21 mouse cellular contexts compared by ENCODE assay signal in the genomic region with DNA sequence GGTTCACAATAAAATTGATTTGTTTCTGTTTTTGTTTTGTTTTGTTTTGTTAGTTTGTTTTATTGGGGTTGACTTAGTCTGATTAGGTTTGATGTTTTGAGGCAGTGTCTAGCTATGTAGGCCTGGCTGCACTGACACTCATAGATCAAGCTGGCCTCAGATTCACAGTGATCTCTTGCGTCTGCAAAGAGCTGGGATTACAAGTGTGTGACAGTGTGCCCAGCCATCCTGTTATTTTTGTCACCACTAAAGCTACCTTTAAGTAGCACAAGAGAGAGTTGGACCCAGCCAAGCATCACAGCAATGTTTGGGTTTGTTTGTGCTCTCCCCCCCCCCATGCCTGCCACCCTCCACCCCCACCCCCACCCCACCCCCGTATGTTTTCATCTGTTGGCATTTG. TPM values are rescaled to one million over a fixed set of nuclear protein-coding genes. Genes with fewer than 3 reads are reported as not detected.
"Had no signal": no experiment of that assay in that cellular context is flagged by ENCODE, and none has a peak within 500 bp of the region (broad histone marks: within the 10 kb centered on the region; RNA-seq: fewer than 3 reads in every experiment).

No protein-coding gene starts in this region.

- ATAC-seq: liver, postnatal 0 days; lung, postnatal 0 days; midbrain, embryonic 13.5 days had no signal

- H3K27ac ChIP-seq: liver, embryonic 15.5 days; lung, embryonic 15.5 days; midbrain, embryonic 13.5 days; midbrain, embryonic 15.5 days; neural tube, embryonic 13.5 days; stomach, embryonic 15.5 days; stomach, postnatal 0 days had no signal

- H3K4me3 ChIP-seq: lung, embryonic 15.5 days; midbrain, embryonic 13.5 days; midbrain, embryonic 15.5 days; neural tube, embryonic 13.5 days had no signal

- H3K27me3 ChIP-seq: megakaryocyte, embryonic 14.5 days; stomach, embryonic 15.5 days had no signal

- H3K9me3 ChIP-seq: liver, embryonic 15.5 days; lung, embryonic 15.5 days; megakaryocyte, embryonic 14.5 days; midbrain, embryonic 13.5 days; midbrain, embryonic 15.5 days; neural tube, embryonic 13.5 days; stomach, embryonic 15.5 days had no signal

- DNase-seq: liver, postnatal 0 days; lung, adult 2 months; lung, postnatal 14 days; lung, postnatal 36 days; right cerebral cortex, postnatal 14 days; thymus, adult 2 months; thymus, postnatal 25 days; thymus, postnatal 4 days had no signal

- H3K9ac ChIP-seq: midbrain, embryonic 13.5 days; midbrain, embryonic 15.5 days; neural tube, embryonic 13.5 days; stomach, embryonic 15.5 days had no signal

- H3K4me2 ChIP-seq: midbrain, embryonic 11.5 days; midbrain, embryonic 15.5 days; stomach, embryonic 15.5 days had no signal

- H3K36me3 ChIP-seq: liver, embryonic 15.5 days; lung, embryonic 15.5 days; midbrain, embryonic 13.5 days; midbrain, embryonic 15.5 days; neural tube, embryonic 13.5 days; stomach, embryonic 15.5 days had no signal

RNA-seq across cellular contexts. Expression of gene Pou3f1, which starts 38.0 kb away (rescaled TPM):
- total RNA-seq: megakaryocyte progenitor cell, adult 5-6 weeks; monocyte, adult 5-6 weeks; neutrophil, adult 5-6 weeks had no signal
- polyA plus RNA-seq: liver, embryonic 15.5 days; liver, postnatal 0 days had no signal
